Mouse (Mus musculus) embryonic facial prominence, embryonic 13.5 days (tissue): ENCODE results near the gene Grik5. TPM values are rescaled to one million over a fixed set of nuclear protein-coding genes. Genes with fewer than 3 reads are reported as not detected.
A peak's percentile ranks its signal among the peaks of the same experiment; 100 is the strongest.

Experiments used
- ATAC-seq: fragments of 200-750 bp; cut with Nextera tagmentation; 2 replicates; pipeline ENCODE4 v1.8.0; 2017; ENCODE audit warnings: low read depth; ENCODE audit not compliant: insufficient number of reproducible peaks, insufficient read depth, low FRiP score, low TSS enrichment
- H3K27ac ChIP-seq: fragments of 300-500 bp; sonication (generic); 2 replicates; pipeline ENCODE4 v1.5.1; 2015; ENCODE audit warnings: moderate library complexity, mild to moderate bottlenecking, inconsistent platforms
- H3K27me3 ChIP-seq: fragments of 300-500 bp; sonication (generic); 2 replicates; pipeline ENCODE4 v1.6.1; 2015; ENCODE audit warnings: mild to moderate bottlenecking, inconsistent platforms
- H3K36me3 ChIP-seq: fragments of 300-500 bp; sonication (generic); 2 replicates; pipeline ENCODE4 v1.6.1; 2015; ENCODE audit warnings: mild to moderate bottlenecking, inconsistent platforms
- H3K4me1 ChIP-seq: fragments of 300-500 bp; sonication (generic); 2 replicates; pipeline ENCODE4 v1.6.1; 2015; ENCODE audit warnings: inconsistent platforms
- H3K4me2 ChIP-seq: fragments of 300-500 bp; sonication (generic); 2 replicates; pipeline ENCODE4 v1.6.1; 2015; ENCODE audit warnings: moderate library complexity, mild to moderate bottlenecking, inconsistent platforms
- H3K4me3 ChIP-seq: fragments of 300-500 bp; sonication (generic); 2 replicates; pipeline ENCODE4 v1.5.1; 2015; ENCODE audit warnings: mild to moderate bottlenecking, inconsistent platforms
- H3K9ac ChIP-seq: fragments of 300-500 bp; sonication (generic); 2 replicates; pipeline ENCODE4 v1.6.1; 2015; ENCODE audit warnings: mild to moderate bottlenecking, inconsistent platforms
- H3K9me3 ChIP-seq: fragments of 300-500 bp; sonication (generic); 2 replicates; pipeline ENCODE4 v1.6.1; 2016; ENCODE audit warnings: inconsistent platforms
- WGBS: fragments of 180-500 bp; shearing (Covaris S2); methylation state at CpG from one replicate; pipeline ENCODE4 v1.1.7; 2015; ENCODE audit warnings: mixed read lengths; 5-methylcytosine and 5-hydroxymethylcytosine counted together
- polyA plus RNA-seq: library from polyadenylated mRNA; unstranded; fragments of >200 nt; fragmentation: Nextera tagmentation; extraction: Ambion mirVana; gene quantifications from 2 replicates; pipeline ENCODE4 v1.2.1, GENCODE M21; 2015

Grik5 gene
- polyA plus RNA-seq, 1 experiment from 2014 or later: 11.2 TPM

DNA sequence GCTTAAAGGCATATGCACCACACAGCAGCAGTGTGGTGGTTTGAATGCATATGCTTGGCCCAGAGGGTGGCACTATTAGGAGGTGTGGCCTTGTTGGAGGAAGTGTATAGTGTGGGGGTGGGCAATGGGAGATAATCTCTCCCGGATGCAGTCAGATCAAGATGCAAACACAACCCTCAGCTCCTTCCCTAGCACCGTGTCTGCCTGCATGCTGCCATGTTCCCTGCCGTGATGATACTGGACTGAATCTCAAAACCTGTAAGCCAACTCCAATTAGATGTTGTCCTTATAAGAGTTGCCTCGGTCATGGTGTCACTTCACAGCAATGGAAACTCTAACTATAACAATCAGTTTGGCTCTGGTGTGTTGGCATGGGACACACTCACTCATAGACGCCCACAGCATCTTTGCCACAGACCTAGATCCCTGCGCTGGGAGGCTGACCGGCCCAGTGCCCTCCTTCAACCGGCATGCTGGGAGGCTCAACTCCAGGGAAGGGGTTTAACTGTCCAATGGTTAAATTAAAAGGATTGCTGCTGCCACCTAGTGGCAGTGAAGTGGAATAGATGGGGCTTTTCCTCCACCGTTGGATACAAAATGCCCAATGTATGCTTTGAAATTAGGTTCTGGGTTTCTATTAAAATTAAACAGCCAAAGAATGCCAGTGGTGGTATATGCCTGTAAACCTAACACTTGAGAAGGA, 97.1 kb downstream of the Grik5 start:
- H3K4me1 ChIP-seq: peaks cover 11% of the 10 kb centered on the region; the same call in 1 of the 2 replicates
- H3K27me3 ChIP-seq: no peaks in the 10 kb centered on the region
- H3K36me3 ChIP-seq: no peaks in the 10 kb centered on the region; the same call in 1 of the 2 replicates
- no peak overlapping the region for H3K9ac ChIP-seq
- 27% methylated on average over 9 of the region's 9 CpGs for WGBS
- H3K9me3 ChIP-seq: no peaks in the 10 kb centered on the region
- ATAC-seq: no peak
- no peak overlapping the region for H3K27ac ChIP-seq
- no peak overlapping the region for H3K4me3 ChIP-seq
- H3K4me2 ChIP-seq: no peak overlapping the region

DNA sequence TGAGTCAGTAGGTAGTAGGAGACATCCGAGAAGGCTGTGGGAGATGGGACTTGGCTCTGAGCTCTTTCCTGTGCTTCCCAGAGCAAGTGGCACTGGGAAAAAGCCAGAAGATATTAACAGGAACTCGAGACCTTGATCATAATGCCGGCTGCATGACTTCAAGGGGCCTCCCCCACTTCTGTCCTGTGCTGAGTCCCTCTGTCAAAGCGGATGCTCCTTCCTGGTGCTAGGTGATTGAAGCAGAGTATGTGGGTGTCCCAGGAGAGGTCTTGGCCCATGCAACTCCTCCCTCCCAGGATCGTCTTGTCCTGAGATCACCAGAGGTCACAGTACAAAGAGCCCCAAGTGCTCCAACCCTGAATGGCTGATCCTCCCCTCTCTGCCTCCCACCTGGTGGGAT, 98.2 kb downstream of the Grik5 start:
- H3K9me3 ChIP-seq: no peaks in the 10 kb centered on the region

DNA sequence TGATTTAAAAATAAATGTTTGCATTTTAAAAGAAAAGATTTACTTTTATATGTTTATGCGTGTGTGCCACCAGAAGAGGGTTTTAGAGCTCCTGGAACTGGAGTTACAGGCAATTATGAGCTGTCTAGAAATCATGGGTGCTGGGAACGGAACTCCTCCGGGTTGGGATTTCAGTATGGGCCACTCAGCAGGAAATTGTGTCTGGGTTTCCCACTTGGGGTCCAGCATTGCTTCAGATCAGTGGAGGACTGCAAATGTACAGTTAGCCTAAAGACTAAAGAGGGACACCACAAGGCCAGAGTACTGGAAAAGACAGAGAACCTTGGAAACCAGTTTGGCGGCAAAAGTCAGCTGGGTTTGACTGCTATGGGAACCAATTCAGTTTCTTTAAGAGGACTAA, 98.9 kb downstream of the Grik5 start:
- H3K27ac ChIP-seq: no peak overlapping the region
- peaks cover 11% of the 10 kb centered on the region; the same call in 1 of the 2 replicates for H3K4me1 ChIP-seq
- no peak overlapping the region for H3K4me3 ChIP-seq
- ATAC-seq: no peak
- no peak overlapping the region for H3K4me2 ChIP-seq
- WGBS: 80% methylated on average over 4 of the region's 4 CpGs
- H3K27me3 ChIP-seq: no peaks in the 10 kb centered on the region
- H3K9me3 ChIP-seq: no peaks in the 10 kb centered on the region
- H3K9ac ChIP-seq: no peak overlapping the region
- peaks cover 7% of the 10 kb centered on the region for H3K36me3 ChIP-seq

More for the DNA sequence above, 98.2 kb downstream of the Grik5 start:
- Histone ChIP-seq H3K36me3 (peaks cover 7% of the 10 kb centered on the region), H3K4me1 (peaks cover 11% of the 10 kb centered on the region; the same call in 1 of the 2 replicates), H3K9ac (0 out of 2 replicates have a peak overlapping the region, but pooled peaks have one; percentile 27), H3K4me3 (no peak overlapping the region), H3K27me3 (no peaks in the 10 kb centered on the region), H3K27ac (no peak overlapping the region), H3K4me2 (no peak overlapping the region)
- 64% methylated on average over 5 of the region's 5 CpGs for WGBS
- no peak for ATAC-seq

DNA sequence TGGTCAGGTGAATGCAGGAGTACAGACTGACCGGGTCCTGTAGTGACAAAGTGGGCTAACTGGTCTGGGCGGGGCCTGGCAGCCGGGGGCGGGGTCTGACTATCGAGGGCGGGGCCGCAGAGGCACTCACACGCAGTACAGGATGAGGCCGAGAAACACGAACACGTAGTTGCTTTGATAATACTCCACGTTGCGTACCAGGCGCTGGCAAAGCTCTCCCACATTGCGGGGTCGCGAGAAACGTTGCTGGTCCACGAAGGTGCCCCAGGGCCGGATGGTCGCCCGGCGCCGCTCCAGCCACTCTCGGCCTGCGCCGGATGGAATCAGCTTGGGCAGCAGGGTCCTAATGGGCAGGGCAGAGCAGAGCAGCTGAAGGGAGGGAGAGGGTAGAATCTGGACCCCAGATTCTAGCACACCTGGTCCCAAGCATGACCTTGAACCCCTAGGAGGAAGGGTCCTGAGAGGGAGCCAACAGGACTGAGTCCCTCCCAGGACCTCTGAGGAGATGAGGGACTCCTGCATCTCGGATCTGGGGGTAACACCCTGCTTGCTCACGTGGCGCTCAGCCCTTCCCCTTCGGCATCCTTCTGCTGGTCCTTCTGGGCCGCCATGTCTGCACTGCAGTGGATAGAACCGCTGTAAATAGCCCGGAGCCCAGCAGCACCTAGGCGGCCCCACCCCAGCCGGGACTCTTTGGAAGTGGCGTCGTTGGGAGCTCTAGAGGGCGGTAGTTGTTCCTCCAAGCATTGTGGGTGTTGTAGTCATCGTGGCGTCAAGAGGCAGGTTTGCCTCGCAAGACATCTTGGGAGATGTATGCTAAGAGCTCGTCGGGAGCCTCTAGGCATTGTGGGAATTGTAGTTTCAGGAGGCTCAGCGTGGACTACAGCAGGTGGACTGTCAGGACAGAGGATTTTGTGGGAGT, 99.9 kb downstream of the Grik5 start, which contains the start of gene Rabac1:
TSS of gene Rabac1 (minus strand) at position 783 of the 922 bp plus-strand sequence.
- H3K4me1 ChIP-seq: peaks cover 11% of the 10 kb centered on the region; the same call in 1 of the 2 replicates
- H3K4me3 ChIP-seq: peak within 1 kb of the TSS; percentile 77
- no peaks in the 10 kb centered on the region for H3K27me3 ChIP-seq
- H3K4me2 ChIP-seq: peak within 1 kb of the TSS; percentile 71
- ATAC-seq: peak; percentile 90
- peak within 1 kb of the TSS; percentile 85 for H3K9ac ChIP-seq
- WGBS: under 1% methylated on average over 45 of the region's 45 CpGs
- peak within 1 kb of the TSS; percentile 72 for H3K27ac ChIP-seq
- H3K9me3 ChIP-seq: no peaks in the 10 kb centered on the region
- H3K36me3 ChIP-seq: peaks cover 7% of the 10 kb centered on the region

DNA sequence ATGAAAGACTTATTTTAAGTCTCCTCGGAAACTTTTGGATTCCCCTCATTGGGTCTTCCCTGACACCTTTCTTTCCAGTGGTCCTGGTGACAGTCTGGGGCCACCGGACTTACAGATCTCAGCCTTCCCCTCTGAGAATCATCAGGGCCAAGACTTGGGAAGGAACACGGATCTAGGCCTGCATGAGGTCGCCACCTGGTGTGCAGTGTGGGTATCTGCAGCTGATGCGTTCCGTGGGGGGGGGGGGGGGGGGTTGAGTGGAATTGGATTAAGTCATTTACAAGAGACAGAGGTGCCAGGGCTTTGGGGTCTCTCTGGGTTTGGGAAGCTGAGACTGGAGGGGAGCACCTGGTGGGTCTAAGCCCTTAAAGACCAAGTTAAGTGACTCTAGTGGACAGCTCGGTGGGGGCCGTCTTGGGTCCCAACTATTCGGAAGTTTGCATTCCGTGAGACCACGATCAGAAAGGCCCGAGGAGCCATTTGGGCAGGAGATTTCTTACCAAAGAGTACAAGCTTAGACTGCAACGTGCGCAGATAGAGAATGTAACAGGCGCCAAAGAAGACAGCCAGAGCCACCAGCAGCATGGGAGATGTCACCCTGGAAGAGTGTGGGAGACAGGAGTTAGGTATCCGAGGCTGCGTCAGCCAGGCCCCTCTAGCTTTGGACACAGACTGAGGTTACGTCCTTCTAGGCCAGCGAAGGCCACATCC, 100.7 kb downstream of the Grik5 start:
- H3K36me3 ChIP-seq: peaks cover 7% of the 10 kb centered on the region
- 8% methylated on average over 19 of the region's 19 CpGs for WGBS
- ATAC-seq: no peak; the same call in 1 of the 2 replicates
- H3K27ac ChIP-seq: peak overlapping the region; percentile 72; the same call in 1 of the 2 replicates
- peaks cover 11% of the 10 kb centered on the region; the same call in 1 of the 2 replicates for H3K4me1 ChIP-seq
- no peaks in the 10 kb centered on the region for H3K9me3 ChIP-seq
- peak overlapping the region; percentile 77 for H3K4me3 ChIP-seq
- H3K9ac ChIP-seq: peak overlapping the region; percentile 85
- peak overlapping the region; percentile 71 for H3K4me2 ChIP-seq
- no peaks in the 10 kb centered on the region for H3K27me3 ChIP-seq

DNA sequence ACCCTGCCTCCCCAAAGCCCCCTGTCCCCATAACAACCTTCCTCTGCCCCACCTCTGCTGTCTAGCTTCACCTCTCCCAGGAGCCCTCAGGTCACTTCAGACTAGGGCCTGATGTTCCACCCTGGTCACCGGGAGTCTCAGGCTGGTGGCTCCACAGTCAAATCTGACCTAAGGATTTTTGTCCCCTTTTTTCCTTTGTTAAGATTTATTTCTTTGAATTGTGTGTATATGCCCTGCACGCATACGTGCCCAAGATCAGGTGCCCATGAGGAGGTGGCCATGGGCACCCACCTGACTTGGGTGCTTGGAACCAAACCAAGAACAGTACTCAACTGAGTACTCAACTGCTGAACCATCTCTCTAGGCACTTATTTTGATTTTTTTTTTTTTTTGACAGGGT, 101.8 kb downstream of the Grik5 start:
- no peak overlapping the region for H3K4me2 ChIP-seq
- H3K4me3 ChIP-seq: no peak overlapping the region
- no peak for ATAC-seq
- H3K27me3 ChIP-seq: no peaks in the 10 kb centered on the region
- peaks cover 11% of the 10 kb centered on the region; the same call in 1 of the 2 replicates for H3K4me1 ChIP-seq
- no peak overlapping the region for H3K27ac ChIP-seq
- H3K36me3 ChIP-seq: peaks cover 7% of the 10 kb centered on the region
- WGBS: 94% methylated on average over 3 of the region's 3 CpGs
- 0 out of 2 replicates have a peak overlapping the region, but pooled peaks have one; percentile 21 for H3K9ac ChIP-seq
- H3K9me3 ChIP-seq: no peaks in the 10 kb centered on the region

DNA sequence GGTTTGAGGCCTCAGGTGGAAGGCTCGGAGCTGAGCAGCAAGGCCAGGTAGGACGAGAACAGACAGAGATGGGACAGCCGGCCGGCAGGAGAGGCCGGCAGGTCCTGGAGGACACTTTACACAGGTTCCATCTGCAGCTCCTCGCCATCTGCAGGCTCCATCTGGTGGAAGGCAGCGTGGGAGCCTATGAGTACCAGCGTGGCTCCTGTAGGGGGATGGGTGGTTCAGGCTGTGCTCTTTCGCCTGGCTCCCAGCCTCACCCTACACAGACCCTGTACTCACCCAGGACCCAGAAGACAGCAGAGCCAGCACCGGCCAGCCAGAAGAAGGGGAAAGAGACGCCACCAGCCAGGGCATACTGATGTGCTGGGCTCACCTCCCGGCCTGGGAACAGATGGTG, 102.3 kb downstream of the Grik5 start:
- Histone ChIP-seq H3K36me3 (peaks cover 7% of the 10 kb centered on the region), H3K27ac (no peak overlapping the region), H3K4me2 (no peak overlapping the region), H3K4me3 (no peak overlapping the region), H3K27me3 (no peaks in the 10 kb centered on the region), H3K9me3 (no peaks in the 10 kb centered on the region), H3K4me1 (peaks cover 11% of the 10 kb centered on the region; the same call in 1 of the 2 replicates), H3K9ac (peak overlapping the region; percentile 21; the same call in 1 of the 2 replicates)
- 78% methylated on average over 12 of the region's 12 CpGs for WGBS
- ATAC-seq: no peak

DNA sequence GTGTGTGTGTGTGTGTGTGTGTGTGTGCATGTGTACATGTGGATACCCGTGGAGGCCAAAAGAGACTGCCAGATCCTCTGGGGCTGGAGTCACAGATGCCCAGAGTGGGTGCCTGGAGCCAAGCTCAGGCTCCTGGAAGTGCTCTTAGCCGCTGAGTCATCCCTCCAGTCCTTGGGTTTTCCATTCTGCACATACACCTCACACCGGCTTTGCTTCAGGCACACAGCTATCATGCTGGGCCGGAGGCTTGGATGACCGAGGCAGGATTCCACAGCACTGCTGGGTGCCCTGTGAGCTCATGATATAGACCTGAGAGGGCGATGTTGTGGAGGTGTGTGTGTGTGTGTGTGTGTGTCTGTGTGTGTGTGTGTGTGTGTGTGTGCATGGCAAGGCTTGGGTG, 103.7 kb downstream of the Grik5 start:
- Histone ChIP-seq H3K4me2 (no peak overlapping the region), H3K4me1 (peaks cover 11% of the 10 kb centered on the region; the same call in 1 of the 2 replicates), H3K4me3 (no peak overlapping the region), H3K27ac (no peak overlapping the region), H3K9me3 (no peaks in the 10 kb centered on the region), H3K36me3 (peaks cover 7% of the 10 kb centered on the region), H3K9ac (no peak overlapping the region), H3K27me3 (no peaks in the 10 kb centered on the region)
- no peak for ATAC-seq
- 65% methylated on average over 6 of the region's 6 CpGs for WGBS

DNA sequence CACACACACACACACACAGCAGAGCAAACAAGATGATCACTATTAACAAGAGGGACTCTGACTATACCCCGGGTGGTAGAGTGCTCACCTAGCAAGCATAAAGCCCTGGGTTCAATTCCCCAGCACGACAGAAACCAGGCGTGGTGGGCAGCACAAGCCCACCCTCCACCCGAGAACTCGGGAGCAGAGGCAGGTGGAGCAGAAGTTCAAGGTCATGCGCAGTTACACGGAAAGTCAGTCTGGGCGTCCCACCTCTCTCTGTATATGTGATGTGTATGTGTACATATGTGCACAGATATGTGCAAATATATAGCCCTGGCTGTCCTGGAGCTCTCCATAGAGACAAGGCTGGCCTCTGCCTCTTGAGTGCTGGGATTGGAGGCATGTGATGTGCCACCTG, 104.2 kb downstream of the Grik5 start:
- no peaks in the 10 kb centered on the region for H3K9me3 ChIP-seq
- peaks cover 7% of the 10 kb centered on the region for H3K36me3 ChIP-seq
- H3K4me3 ChIP-seq: no peak overlapping the region
- 85% methylated on average over 8 of the region's 8 CpGs for WGBS
- no peak for ATAC-seq
- no peaks in the 10 kb centered on the region for H3K27me3 ChIP-seq
- H3K4me1 ChIP-seq: peaks cover 11% of the 10 kb centered on the region; the same call in 1 of the 2 replicates
- no peak overlapping the region for H3K27ac ChIP-seq
- no peak overlapping the region for H3K9ac ChIP-seq
- no peak overlapping the region for H3K4me2 ChIP-seq

DNA sequence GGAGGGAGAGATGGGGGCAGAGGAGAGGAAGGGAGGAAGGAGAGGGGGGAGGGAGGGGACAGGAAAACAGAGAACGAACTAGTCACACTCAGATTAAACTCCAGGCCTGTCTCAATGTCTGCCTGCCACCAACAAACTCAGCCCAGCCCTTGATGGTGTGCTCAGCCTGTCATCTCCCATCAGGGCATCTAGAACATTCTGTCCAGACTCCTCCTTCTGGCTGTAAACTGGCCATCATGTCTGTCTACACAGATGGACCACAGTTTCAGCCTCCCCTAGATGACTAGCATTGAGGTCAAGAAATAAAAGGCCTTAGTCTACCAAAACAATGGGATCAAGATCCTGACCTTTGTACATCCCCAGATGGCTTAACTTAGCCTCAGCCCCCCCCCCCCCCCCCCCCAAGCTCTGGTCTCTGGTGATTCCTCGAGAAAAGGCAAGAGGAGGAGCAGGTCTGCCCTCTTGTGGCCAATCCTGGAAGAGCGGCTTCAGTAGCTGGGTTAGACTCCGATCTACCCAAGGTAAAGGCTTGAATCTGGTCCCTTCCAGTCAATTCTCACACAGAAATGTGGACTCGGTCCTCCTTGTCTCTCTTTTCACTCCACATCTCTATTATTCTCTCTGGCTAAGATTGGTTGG, 107.1 kb downstream of the Grik5 start:
- 6% methylated on average over 5 of the region's 5 CpGs for WGBS
- Histone ChIP-seq H3K27ac (no peak overlapping the region), H3K4me2 (no peak overlapping the region), H3K9me3 (no peaks in the 10 kb centered on the region), H3K4me1 (no peaks in the 10 kb centered on the region), H3K4me3 (no peak overlapping the region), H3K9ac (no peak overlapping the region), H3K27me3 (no peaks in the 10 kb centered on the region), H3K36me3 (peaks cover 7% of the 10 kb centered on the region)
- ATAC-seq: no peak
